Mouse (Mus musculus) thymus, postnatal 4 days (tissue): ENCODE results near the gene Nudt2.

Experiments used
- DNase-seq: peaks from one replicate; pipeline ENCODE4 v3.0.0; 2021

Gene Nudt2

DNA sequence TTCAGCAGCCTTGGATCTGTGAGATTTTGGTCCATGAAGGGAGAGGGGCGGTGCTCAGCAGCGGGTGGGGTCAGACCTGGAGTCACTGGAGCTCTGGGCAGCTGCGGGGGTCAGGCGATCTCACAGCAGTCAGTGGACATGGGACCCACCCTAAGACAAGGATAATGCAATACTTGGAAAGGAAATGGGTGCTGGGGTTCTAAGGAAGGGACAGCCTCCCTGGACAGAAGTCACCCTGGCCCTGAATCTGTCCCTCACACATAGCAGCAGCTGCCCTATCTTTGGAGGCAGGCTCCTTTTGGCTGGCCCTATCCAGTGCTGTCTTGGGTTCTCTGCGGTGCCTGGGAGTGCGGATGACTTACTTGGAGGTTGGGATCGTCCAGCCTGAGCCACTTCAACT, 58.9 kb downstream of the Nudt2 start:
- no peak for DNase-seq

- no peak for DNase-seq
Measured at GRCm38 (mm10) chr4:41524829-41525228, 59.9 kb downstream of the Nudt2 start.

- DNase-seq = no peak
Measured at GRCm38 (mm10) chr4:41526553-41526952, 61.6 kb downstream of the Nudt2 start.

DNA sequence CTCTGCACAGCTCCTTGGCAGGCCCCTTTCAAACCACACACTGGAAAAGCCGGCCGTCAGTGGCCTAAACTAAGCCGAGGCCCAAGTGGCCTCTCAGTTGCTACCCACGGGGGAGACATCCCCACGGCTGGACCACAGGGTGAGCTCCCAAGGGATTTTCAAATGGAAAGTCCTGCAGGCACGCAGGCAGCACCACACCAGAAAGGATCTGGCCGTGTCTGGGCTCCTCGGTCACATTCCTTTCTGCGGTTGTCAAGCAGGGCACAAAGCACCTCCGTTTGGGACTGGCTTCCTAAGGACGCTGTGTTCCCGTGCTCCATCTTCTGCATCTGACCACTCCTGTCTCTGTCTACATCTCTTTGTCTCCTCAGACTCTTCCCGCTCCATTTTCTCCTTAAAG, 62.1 kb downstream of the Nudt2 start:
- DNase-seq = no peak

DNA sequence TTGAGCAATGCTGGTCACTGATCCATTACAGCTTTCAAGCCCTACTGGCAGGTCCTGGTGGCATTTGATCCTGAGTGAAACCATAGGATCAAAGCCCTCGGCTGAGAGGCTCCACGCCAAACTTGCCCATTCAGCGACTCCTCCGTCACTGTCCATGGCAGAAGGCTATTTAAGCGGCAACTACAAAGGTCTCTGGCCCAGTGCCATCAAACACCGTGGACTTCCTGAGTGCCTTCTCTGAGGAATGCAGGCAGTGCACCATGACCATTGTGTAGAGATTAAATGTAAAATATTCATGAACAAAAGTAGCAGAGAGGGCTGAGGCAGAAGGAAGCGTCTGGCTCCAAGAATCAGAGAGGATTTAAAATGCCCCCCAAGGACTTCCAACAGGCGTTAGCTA, 63.0 kb downstream of the Nudt2 start:
- no peak for DNase-seq
